Mouse (Mus musculus) brain, embryonic 14.5 days (tissue): Measurements from ENCODE around the gene Sgms1. TPM values are rescaled to one million over a fixed set of nuclear protein-coding genes. Genes with fewer than 3 reads are reported as not detected.

Experiments used
- DNase-seq: peaks from one replicate; pipeline ENCODE4 v3.0.0-alpha.2; 2011; ENCODE audit warnings: low read depth
- CTCF ChIP-seq: fragments of 200-500 bp; IDR thresholded peaks from 2 replicates; pipeline ENCODE4 v1.5.1; 2012; ENCODE audit warnings: inconsistent platforms, mild to moderate bottlenecking, moderate library complexity, borderline replicate concordance; ENCODE audit not compliant: insufficient read depth, insufficient read length; ENCODE audit errors: extremely low read depth
- POLR2A ChIP-seq: fragments of 200-500 bp; IDR thresholded peaks from 2 replicates; pipeline ENCODE4 v1.6.1; 2012; ENCODE audit warnings: mild to moderate bottlenecking, inconsistent platforms, borderline replicate concordance; ENCODE audit not compliant: poor library complexity, insufficient read depth, insufficient read length, severe bottlenecking; ENCODE audit errors: extremely low read depth
- polyA plus RNA-seq: library from polyadenylated mRNA; depleted of rRNA; stranded (reverse); fragments of >200 nt; gene quantifications from 2 replicates; pipeline ENCODE4 v1.2.3, GENCODE M21; 2012

The Sgms1 gene
- polyA plus RNA-seq, 1 experiment = 13.6 TPM

DNA sequence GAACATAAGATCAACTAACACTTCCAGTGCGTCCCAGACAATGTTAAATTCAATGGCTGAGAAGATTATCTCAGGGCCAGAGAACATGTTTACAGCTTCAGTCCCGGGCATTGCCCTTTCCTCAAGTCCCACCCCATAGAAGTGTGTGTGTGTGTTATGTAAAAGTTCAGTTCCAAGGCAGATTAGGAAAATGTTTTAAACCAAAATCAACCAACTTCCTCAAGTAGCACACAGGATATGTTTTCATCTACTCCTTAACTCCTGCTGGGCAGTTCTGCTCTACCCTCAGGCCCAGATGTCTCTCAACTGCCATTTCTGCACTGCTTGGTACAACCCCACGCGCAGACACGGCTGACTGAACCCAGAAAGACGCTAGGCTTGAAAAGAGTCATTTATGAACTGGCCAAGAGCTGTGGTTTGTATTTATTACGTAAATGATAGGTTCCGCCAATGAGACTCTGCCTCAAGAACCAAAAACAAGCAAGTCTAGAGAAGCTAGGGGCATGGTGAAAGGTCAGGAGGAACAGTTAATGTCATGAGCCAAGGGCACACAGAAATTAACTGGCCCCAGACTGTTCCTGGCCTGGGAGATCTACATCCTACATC, 134.7 kb downstream of the Sgms1 start:
- no peak for DNase-seq
- no peak for TF ChIP-seq POLR2A
- no peak for TF ChIP-seq CTCF

DNA sequence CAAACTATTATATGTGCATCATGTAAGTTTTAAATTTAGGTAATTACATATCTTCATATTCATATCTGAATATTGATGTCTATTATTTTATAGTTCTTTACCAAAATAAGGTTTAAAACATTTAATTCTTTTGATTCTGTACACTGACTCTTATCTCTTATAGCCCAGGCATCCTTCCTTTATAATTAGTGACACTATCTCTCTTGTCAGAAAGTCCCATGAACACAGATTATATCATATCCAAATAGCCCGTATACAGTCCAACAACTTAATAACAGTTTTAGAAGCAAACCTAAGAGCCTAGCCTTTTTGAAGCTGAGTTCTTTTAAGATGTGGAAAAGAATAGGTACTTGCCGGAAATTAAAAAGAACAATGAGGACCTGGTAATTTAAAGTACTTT, 135.3 kb downstream of the Sgms1 start:
- no peak for DNase-seq
- TF ChIP-seq CTCF (no peak), POLR2A (no peak)

DNA sequence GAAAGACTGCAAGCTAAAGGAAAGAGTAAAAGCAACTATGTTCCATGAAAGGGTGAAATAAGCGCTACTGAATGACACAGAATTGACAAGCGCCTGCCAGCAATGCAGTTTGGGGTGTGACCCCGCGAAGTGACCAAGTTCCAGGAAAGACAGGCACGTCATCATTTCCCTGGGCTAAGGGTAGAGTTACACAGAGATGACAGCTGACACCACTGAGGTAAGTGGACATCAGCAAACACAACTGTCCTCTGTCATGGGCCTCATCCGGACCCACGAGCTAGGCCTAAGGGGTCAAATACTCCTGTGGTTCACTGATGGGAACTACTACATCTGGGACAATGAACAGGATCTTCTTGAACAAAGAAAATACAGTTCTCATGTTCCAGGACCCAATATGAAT, 136.5 kb downstream of the Sgms1 start:
- TF ChIP-seq POLR2A = no peak
- no peak for TF ChIP-seq CTCF
- DNase-seq = no peak

DNA sequence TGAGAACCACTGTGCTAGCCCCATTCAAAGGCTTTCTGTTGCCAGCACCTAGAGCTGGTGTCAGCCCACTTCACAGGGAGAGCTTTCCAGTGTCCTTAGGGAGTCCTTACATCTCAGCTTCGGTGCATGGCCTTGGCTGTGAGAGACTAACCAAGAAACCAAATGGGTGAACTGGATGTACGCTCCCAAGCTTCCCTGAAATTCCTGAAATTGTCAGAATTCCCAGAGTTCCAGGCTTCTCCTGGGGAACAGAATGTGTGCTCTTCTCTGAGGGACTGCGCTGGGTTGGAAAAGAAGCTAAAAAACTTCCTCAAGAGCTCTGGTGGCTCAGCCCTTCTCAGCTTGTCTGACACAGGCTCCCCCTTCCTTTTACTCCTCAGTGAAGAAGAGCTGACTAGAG, 137.1 kb downstream of the Sgms1 start:
- TF ChIP-seq POLR2A = no peak
- TF ChIP-seq CTCF = no peak
- no peak for DNase-seq

DNA sequence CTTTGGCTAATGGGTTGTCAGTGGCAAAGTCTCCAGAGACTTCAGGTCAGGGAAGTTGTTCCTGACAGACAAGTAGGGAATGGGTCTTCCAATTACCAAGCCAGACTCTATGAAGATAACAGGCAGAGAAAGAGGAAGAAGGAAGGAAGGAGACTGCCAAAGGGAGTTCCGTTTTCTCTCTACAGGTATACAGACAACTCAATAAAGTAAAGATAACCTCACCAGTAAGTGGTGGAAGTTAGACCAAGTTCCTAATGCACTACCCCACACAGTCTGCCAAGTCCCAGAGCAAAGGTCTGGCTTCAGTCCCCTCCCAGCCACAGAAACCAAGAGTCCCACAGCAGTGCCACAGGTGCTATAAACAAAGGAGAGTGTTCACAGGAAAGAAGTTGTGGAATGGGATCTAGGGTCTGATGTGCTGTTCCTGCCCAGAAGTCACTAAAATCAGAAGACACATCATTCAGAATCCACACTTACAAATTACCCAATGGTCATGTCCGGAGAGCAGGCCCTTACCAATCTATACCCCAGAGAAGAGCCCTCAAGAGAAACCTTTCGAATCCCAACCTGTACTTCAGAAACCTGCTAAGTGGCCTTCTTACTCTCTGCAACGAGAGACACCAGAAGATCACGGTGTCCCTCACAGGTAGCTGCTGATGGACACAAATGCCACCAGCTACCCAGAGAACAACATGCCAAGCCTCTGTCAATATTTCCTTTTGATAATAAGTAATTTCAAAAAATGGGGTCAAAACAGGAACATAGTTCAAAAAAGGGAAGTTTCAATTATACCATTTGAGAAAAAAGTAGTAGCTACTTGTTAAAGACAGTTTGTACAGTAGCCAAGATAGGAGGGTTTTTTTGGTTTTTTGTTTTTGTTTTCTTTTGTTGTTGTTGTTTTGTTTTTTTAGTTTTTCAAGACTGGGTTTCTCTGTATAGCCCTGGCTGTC, 140.1 kb downstream of the Sgms1 start:
- DNase-seq = no peak
- TF ChIP-seq CTCF = no peak
- TF ChIP-seq POLR2A = no peak

DNA sequence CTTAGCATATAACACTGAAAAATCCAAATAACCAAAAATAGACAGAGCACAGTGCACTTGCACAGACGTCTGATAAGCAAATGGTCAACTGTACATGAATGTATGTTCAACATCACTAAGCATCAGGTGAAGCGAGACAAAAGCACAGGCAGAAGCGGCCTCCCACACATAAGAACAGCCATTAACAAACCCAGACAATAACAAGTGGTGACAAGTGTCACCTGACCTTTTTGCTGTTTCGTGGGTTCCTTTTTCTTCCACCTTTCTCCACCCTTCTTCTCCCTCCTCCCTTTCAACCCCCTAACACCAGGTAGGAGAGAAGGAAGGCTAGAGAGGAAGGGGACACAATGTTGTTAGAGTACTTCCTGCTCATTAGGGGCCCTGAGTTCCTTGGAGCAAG, 144.6 kb downstream of the Sgms1 start:
- TF ChIP-seq CTCF = no peak
- no peak for TF ChIP-seq POLR2A
- no peak for DNase-seq

DNA sequence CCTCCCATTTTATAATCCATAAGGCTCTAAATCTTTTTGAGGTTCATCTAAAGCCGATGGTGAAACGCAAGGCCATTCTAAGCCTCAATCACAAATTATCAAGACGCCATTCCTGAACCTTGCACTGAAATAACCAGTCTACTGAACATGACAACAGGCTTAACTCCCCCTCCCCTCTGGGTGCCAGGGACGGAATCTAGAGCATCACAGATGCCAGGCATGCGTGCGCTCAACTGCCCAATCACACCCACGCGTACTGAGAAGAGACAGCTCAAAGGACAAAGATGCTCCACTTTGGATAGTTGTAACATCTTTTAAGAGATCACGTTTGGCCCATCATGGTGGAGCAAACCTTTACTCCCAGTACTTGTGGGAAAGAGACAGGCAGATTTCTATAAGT, 146.3 kb downstream of the Sgms1 start:
- no peak for TF ChIP-seq POLR2A
- no peak for TF ChIP-seq CTCF
- DNase-seq = no peak

DNA sequence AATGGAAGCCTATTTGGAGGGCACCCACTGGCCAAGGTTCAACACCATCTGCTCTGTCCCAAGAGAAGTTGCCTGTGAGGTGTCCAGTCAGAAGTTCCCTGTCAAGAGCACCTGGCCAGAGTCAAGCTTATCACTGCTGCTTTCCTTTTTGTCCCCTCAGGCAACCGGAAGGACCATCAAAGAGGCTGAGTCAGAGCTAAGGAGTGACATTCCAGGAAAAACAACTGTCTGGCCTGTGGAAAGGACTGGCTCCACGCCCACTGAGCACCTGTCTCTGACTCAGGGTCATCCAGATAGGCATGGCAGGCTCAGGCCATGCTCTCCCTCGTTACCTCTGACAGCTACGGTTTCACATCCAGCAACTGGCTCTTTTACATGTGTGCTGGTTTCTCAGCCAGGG, 147.4 kb downstream of the Sgms1 start:
- no peak for DNase-seq
- TF ChIP-seq CTCF (no peak), POLR2A (no peak)

DNA sequence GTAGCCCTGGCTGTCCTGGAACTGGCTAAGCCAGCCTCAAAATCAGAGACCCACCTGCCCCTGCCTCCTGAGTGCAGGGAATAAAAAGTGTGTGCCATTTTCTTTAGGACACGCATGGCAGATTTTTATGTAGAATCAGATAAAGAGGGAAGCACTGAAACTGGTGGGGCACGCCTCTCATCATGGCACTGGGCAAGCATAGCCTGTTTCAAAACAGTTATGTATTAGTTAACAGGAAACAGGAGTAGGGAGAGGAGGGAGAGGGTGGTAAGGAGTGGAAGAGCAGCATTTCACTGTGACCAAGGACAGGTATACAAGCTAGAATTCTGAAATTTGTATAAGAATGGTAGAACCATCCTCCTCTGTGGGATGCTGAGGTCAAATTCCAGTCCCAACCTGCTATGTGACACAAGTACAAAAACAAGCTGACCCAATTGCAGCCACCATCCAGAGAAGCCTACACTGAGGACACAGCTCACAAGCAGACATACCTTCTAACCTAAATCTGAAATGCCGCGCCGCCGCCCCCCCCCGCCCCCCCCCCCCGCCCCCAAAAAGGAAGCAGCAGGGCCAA, 149.0 kb downstream of the Sgms1 start:
- no peak for TF ChIP-seq POLR2A
- no peak for TF ChIP-seq CTCF
- DNase-seq = no peak

DNA sequence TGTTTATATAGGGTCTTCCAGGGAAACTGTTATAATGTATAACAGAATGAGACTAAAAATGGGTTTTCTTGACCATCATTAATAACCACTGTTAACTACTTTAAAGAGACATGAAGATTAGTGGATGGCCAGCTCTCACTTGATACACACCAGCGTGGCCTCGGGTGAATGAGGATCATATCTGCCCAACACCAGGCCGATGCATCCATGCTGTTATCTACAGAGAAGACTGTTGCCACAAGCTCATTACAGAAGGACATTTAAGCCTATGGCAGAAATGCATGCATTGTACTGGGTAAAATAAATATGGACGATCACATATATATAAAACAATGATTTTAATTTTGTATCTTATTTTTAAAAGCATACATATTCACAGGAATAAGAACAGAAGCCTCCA, 149.6 kb downstream of the Sgms1 start:
- TF ChIP-seq CTCF = no peak
- TF ChIP-seq POLR2A = no peak
- no peak for DNase-seq

DNA sequence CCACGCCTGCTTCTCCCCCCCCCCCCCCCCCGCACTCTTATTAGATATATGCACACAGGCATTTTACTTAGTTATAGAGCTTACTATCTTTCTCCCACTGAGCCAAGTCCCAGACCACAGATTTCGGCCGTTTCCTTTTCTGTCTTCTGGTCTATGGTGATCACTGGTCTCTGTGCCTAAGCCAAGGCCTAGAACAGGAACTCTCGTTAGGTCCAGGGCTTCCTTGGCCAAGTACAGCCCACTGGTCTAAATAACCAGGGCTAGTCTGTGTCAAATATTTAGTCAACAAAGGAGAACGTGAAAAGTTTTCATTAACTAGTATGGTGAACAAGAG, 150.1 kb downstream of the Sgms1 start:
- DNase-seq = no peak
- TF ChIP-seq POLR2A = no peak
- no peak for TF ChIP-seq CTCF

DNA sequence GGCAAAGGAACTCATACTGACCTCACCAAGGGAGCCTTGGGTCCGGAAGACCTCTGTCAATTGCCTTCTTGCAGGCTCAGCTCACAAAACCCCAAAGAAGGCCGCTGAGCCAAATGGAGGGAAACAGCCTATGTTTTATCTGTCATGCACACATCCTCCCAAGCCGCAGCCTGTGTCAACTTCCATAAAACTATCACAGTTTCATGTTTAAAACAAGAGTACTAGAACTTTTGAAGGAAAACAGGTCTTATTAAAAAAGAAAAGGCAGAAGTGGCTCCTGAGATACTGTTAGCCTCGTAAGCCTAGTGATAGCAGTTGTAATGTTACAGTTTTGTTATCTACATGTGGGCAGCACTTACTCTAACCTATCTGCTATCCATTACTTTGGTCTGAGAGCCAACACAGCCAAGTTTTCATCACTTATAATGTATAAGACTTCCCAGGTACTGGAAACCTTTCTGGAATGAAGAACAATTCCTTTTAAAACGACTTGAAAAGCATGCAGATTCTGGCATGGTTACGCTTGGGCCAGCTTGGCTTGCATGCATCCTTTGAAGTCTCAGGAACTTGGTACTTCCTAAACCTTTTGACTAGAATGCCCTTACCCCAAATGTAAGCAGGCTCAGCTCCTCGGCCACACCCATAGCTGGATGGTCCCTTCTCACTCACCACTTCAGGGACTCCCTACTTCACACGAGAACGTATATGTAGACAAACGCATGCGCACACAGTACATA, 150.6 kb downstream of the Sgms1 start:
- DNase-seq = no peak
- TF ChIP-seq CTCF (no peak), POLR2A (no peak)

DNA sequence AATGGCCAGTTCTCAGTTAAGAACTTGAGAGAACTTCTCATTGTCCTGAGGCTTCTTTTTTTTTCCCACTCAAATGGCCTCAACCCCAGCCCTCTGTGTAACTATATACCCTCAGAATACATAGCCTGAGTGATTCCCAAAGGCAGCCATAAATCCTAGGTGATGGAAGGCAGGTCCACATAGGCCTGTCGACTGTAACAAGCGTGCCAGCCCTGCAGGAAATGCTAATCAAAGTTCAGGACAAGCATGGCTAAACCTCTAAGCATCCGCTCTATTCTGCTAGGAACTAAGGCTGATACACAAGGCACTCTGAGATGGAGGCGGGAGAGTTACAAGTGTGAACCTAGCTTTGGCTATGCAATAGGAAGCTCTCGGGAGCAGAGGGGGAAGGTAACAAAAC, 151.8 kb downstream of the Sgms1 start:
- TF ChIP-seq POLR2A (no peak), CTCF (no peak)
- no peak for DNase-seq
